Mouse (Mus musculus) stomach, embryonic 16.5 days (tissue): ENCODE measurements at regions not wholly inside any gene's neighbourhood (a gene's known extent, or its start where the extent isn't known, plus 50 kb on each side); places are given as distances from the start of the nearest gene placed in this dataset.

Source experiments
- ATAC-seq: fragments of 200-750 bp; cut with Nextera tagmentation; 2 replicates; pipeline ENCODE4 v1.8.0; 2017; ENCODE audit warnings: moderate number of reproducible peaks, moderate TSS enrichment; ENCODE audit not compliant: insufficient read depth, low FRiP score
- H3K27ac ChIP-seq: fragments of 300-500 bp; sonication (generic); 2 replicates; pipeline ENCODE4 v1.5.1; 2014; ENCODE audit warnings: low read length
- H3K27me3 ChIP-seq: fragments of 300-500 bp; sonication (generic); 2 replicates; pipeline ENCODE4 v1.6.1; 2014; ENCODE audit warnings: low read length, control low read depth, mixed read lengths; ENCODE audit not compliant: control insufficient read depth, insufficient read depth
- H3K36me3 ChIP-seq: fragments of 300-500 bp; sonication (generic); 2 replicates; pipeline ENCODE4 v1.6.1; 2014; ENCODE audit warnings: low read length; ENCODE audit not compliant: control insufficient read depth, insufficient read depth
- H3K4me1 ChIP-seq: fragments of 300-500 bp; sonication (generic); 2 replicates; pipeline ENCODE4 v1.6.1; 2014; ENCODE audit warnings: low read length, control low read depth, mixed read lengths; ENCODE audit not compliant: control insufficient read depth, insufficient read depth
- H3K4me2 ChIP-seq: fragments of 300-500 bp; sonication (generic); 2 replicates; pipeline ENCODE4 v1.6.1; 2014; ENCODE audit warnings: low read depth, low read length, mixed read lengths
- H3K4me3 ChIP-seq: fragments of 300-500 bp; sonication (generic); replicated peaks from 2 replicates; pipeline ENCODE4 v1.5.1; 2014; ENCODE audit warnings: mild to moderate bottlenecking, low read length
- H3K9ac ChIP-seq: fragments of 300-500 bp; sonication (generic); 2 replicates; pipeline ENCODE4 v1.6.1; 2014; ENCODE audit warnings: low read length
- H3K9me3 ChIP-seq: fragments of 300-500 bp; sonication (generic); replicated peaks from 2 replicates; pipeline ENCODE4 v1.6.1; 2016; ENCODE audit warnings: low read length, control low read depth; ENCODE audit not compliant: control insufficient read depth
- WGBS: fragments of 180-500 bp; shearing (Covaris S2); extraction: QIAGEN DNeasy Blood & Tissue Kit; methylation state at CpG from one replicate; pipeline ENCODE4 v1.1.7; 2014; 5-methylcytosine and 5-hydroxymethylcytosine counted together

DNA sequence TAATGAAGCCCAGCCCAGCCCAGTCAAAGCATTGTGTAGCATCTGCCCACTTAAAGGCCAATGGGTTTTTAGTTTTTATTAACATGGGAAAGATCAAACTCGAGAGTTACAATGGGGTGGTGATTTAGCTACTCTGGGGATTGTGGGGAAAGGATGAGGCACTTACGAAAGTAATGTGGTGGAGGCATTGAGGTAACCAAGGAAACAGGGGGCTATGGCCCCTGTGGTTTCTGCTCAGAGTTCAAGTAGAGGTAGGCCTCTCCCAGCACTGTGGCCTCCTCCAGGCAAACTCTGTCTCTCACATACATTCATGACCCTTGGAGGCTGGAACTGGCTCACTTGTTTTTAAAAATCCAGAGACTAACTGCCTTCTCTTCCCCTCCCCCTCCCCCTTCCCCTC is 128.4 kb downstream of the Utp6 start:
- H3K9me3 ChIP-seq = no peaks in the 10 kb centered on the region
- H3K36me3 ChIP-seq = no peaks in the 10 kb centered on the region
- no peak overlapping the region for H3K27ac ChIP-seq
- ATAC-seq = no peak
- H3K4me3 ChIP-seq = no peak overlapping the region
- no peak overlapping the region for H3K9ac ChIP-seq
- H3K27me3 ChIP-seq = no peaks in the 10 kb centered on the region
- peaks cover 10% of the 10 kb centered on the region for H3K4me1 ChIP-seq
- 58% methylated on average over 2 of the region's 2 CpGs for WGBS
- H3K4me2 ChIP-seq = no peak overlapping the region

DNA sequence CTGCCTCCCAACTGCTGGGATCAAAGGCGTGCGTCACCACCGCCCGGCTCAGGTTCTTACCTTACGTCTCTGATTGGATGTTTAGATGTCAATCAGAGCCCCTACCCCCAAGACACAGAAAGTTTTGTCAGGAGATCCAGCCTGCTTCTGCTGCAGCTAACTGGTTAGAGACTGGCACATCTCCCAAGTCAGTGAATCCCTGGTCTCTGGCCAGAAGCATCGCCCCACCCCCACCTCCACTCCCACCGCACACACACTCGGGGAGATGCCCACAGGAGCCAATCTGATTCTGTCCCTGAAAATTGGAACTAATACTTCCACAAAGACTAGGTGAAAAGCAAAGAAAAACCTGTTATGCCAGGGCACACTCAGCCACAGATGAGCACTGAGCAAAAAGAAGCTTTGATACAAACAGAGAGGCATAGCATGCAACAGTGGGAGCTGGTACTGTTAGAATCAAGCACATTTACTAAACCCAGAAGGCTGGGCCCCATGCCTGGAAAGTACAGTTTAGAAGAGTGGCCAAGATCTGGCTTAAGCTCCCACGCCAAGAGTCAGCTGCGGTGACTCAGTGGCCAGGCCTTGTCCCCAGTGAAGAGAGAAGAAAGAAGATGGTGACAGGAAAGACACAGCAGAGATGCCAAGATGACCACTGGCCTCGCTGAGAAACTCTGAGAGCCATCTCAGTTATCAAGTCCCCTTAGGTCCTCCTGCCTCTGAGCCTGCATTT is 130.4 kb downstream of the Utp6 start:
- no peak overlapping the region; the same call in 1 of the 2 replicates for H3K27ac ChIP-seq
- H3K4me3 ChIP-seq = no peak overlapping the region
- no peaks in the 10 kb centered on the region for H3K36me3 ChIP-seq
- ATAC-seq = no peak
- H3K9me3 ChIP-seq = 0 out of 2 replicates have a peak, but pooled peaks cover 3% of the 10 kb centered on the region
- no peaks in the 10 kb centered on the region for H3K27me3 ChIP-seq
- 88% methylated on average over 11 of the region's 11 CpGs for WGBS
- no peaks in the 10 kb centered on the region for H3K4me1 ChIP-seq
- H3K9ac ChIP-seq = no peak overlapping the region
- no peak overlapping the region for H3K4me2 ChIP-seq

DNA sequence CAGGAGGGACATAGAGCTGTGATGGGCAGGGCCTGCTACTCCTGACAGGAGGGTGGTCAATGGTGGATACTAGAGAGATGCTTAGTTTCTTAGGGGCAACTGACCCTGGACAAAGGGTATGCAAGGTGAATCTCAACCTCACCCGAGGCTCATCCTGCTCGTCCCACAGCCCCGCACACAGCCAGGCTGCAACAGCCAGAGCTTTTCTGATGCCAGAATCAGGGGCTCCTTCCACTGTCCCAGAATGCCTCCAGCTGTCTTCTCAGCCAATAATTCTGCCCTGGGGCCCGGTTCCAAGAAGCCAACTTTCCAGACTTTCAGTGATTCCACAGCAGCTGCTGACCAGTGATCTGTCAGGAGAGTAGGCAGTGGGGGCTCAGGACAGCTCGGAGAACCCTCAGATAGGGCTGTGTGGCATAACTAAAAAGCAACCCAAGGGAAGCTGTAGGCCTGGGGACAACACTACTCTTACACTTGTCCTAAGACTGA is 131.6 kb downstream of the Utp6 start:
- 0 out of 2 replicates have a peak, but pooled peaks cover 3% of the 10 kb centered on the region for H3K9me3 ChIP-seq
- no peaks in the 10 kb centered on the region for H3K4me1 ChIP-seq
- no peaks in the 10 kb centered on the region for H3K27me3 ChIP-seq
- H3K27ac ChIP-seq = no peak overlapping the region
- ATAC-seq = no peak
- no peak overlapping the region for H3K4me3 ChIP-seq
- no peak overlapping the region for H3K9ac ChIP-seq
- H3K4me2 ChIP-seq = no peak overlapping the region
- H3K36me3 ChIP-seq = no peaks in the 10 kb centered on the region
- 67% methylated on average over 5 of the region's 5 CpGs for WGBS

DNA sequence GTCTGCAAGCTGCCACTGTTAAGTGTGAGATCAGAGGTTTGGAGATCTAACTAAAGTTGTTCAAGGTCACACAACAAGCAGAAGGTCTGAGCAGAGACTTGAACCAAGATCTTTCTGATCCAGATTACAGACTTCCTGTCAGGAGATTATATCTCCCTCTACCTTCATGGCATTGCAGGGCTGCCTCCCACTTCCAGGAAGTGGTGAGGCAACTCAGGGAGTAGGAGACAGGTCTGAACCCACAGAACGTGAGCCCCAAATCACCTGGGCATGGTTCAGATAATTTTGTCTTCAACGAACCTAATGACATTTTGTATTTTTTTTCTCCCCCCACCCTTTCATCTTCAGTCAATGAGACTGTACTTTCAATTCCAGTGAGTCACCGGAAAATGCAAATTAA is 135.2 kb downstream of the Utp6 start:
- Histone ChIP-seq H3K36me3 (no peaks in the 10 kb centered on the region), H3K27ac (no peak overlapping the region), H3K4me3 (no peak overlapping the region), H3K9ac (no peak overlapping the region), H3K4me2 (no peak overlapping the region), H3K9me3 (0 out of 2 replicates have a peak, but pooled peaks cover 3% of the 10 kb centered on the region), H3K4me1 (no peaks in the 10 kb centered on the region), H3K27me3 (no peaks in the 10 kb centered on the region)
- no peak for ATAC-seq
- 87% methylated on average over 3 of the region's 3 CpGs for WGBS

DNA sequence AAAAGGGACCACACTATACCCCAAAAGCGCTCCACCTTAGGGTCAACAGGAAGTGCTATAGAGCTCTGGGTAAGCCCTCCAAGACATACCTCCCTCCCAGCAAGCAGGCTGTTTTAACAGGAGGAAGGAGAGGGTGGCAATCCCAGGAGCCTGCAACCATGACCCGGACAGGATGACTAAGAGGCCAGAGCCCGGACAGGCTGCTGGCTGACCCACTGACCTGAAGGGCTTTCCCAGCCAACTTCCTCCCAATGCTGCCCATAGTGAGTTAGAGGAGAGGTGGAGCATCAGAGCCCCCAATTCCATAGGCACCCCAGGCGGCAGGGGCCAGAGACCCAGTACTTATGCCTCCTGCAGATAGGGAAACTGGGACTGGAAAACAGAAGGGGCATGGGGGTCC is 136.3 kb downstream of the Utp6 start:
- H3K27ac ChIP-seq = no peak overlapping the region
- no peak overlapping the region for H3K4me3 ChIP-seq
- H3K27me3 ChIP-seq = no peaks in the 10 kb centered on the region
- H3K4me1 ChIP-seq = no peaks in the 10 kb centered on the region
- H3K9me3 ChIP-seq = 0 out of 2 replicates have a peak, but pooled peaks cover 3% of the 10 kb centered on the region
- H3K9ac ChIP-seq = no peak overlapping the region
- 73% methylated on average over 4 of the region's 4 CpGs for WGBS
- H3K36me3 ChIP-seq = no peaks in the 10 kb centered on the region
- no peak overlapping the region for H3K4me2 ChIP-seq
- no peak for ATAC-seq

DNA sequence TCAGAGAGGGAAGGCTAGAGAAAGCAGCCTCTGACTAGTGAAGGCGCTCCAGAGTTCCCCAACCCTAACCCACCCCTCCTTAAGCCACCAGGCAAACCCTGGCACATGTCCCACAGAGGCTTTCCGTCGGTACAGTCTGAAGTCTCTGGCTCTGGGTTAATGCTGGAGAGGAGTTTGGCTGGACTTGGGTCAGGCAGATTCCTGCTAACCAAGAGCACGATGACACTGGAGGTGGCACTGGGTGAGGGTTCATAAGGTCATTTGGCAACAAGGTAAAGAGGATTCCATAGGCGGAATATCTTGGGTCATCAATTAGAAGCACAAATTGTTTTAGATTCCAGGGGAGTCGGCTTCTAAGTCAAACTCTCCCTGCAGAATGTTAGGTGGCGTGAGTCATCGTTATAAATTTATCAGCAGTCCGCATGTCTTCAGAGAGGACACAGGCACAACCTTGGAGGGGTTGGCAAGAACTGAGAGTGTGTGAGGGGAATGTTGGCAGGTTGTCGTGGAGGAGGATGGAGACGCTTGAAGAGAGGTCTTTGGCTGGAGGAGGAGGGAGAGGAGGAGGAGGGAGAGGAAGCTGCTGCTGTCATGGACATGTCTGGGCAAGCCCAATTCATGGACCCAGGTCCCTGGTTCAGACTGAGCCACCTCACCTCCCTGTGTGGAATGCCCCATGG is 138.4 kb downstream of the Utp6 start:
- Histone ChIP-seq H3K4me3 (no peak overlapping the region), H3K4me1 (no peaks in the 10 kb centered on the region), H3K36me3 (no peaks in the 10 kb centered on the region), H3K27ac (no peak overlapping the region), H3K9ac (no peak overlapping the region), H3K9me3 (0 out of 2 replicates have a peak, but pooled peaks cover 3% of the 10 kb centered on the region), H3K27me3 (no peaks in the 10 kb centered on the region), H3K4me2 (no peak overlapping the region)
- 63% methylated on average over 11 of the region's 11 CpGs for WGBS
- ATAC-seq = no peak

DNA sequence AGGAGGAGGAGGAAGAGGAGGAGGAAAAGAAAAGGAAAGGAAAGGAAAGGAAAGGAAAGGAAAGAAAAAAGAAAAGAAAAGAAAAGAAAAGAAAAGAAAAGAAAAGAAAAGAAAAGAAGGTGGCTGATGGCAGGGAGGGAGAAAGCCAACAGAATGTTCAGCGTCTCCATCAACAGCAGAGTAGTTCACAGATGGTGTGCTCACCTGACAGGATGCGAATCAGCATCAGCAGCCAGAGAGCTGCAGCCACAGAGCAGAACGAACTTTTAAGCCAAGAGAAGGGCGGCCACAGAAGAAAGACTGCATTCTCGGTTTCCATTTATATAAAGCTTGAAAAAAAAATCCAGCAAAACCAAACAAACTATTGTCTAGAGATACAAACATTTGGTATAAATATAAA is 140.2 kb downstream of the Utp6 start:
- H3K27ac ChIP-seq = no peak overlapping the region
- no peak overlapping the region for H3K9ac ChIP-seq
- no peak overlapping the region for H3K4me3 ChIP-seq
- H3K36me3 ChIP-seq = no peaks in the 10 kb centered on the region
- ATAC-seq = no peak
- 69% methylated on average over 5 of the region's 5 CpGs for WGBS
- H3K4me2 ChIP-seq = no peak overlapping the region
- no peaks in the 10 kb centered on the region for H3K9me3 ChIP-seq
- no peaks in the 10 kb centered on the region for H3K27me3 ChIP-seq
- H3K4me1 ChIP-seq = no peaks in the 10 kb centered on the region

DNA sequence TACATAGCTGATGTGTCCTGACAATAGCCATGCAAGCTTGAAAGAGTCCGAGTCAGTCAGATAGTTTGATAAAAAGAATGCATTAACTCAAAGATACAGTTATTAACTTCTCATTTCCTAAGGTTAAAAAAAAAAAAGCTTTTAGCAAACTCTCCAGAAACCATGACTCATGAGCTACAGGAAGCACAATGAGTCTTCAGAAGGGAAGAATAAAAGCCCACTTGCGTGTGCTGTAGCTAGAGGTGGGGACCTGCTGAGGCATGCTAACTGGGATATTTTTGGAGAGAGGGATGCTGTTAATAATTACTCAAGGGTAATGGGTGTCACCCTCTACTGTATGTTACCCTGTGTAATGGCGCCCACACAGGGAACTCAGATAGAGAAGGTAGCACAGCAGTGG is 147.0 kb downstream of the Utp6 start:
- Histone ChIP-seq H3K27me3 (no peaks in the 10 kb centered on the region), H3K9me3 (peaks cover 3% of the 10 kb centered on the region; the same call in 1 of the 2 replicates), H3K9ac (no peak overlapping the region), H3K4me1 (no peaks in the 10 kb centered on the region), H3K4me2 (no peak overlapping the region), H3K27ac (no peak overlapping the region), H3K4me3 (no peak overlapping the region), H3K36me3 (no peaks in the 10 kb centered on the region)
- no peak for ATAC-seq
- WGBS = 78% methylated on average over 3 of the region's 3 CpGs

DNA sequence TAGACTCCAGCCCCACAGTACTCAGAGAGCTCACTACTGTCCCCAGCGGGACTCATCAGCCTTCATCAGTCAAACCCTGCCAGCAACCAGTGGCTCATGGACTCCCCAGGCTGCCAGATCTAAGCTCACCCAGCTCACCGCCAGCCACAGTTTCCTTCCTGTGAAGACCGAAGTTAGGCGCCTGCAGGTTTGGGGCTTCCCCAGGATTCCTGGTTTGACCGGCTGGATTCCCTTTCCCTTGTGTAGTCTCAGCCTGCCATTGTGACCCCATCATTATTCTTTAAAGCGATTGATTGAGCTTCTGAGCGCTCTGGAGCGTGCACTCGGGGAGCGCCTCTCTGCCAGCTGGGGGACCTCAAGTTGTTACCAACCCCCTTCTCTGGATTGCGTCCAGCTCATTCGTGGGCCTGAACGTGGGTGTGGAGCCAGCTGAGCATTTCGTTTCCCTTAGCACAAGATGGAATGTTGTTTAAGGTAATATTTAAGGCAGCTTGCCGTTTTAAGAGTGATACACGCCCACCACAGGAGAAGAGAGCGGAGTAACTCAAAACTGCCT is 155.2 kb downstream of the Utp6 start:
- Histone ChIP-seq H3K27me3 (no peaks in the 10 kb centered on the region), H3K9ac (no peak overlapping the region; the same call in 1 of the 2 replicates), H3K9me3 (0 out of 2 replicates have a peak, but pooled peaks cover 3% of the 10 kb centered on the region), H3K36me3 (no peaks in the 10 kb centered on the region), H3K27ac (peak overlapping the region; percentile 88), H3K4me2 (peak overlapping the region; percentile 26; the same call in 1 of the 2 replicates), H3K4me3 (no peak overlapping the region), H3K4me1 (peaks cover 40% of the 10 kb centered on the region)
- WGBS = 7% methylated on average over 17 of the region's 17 CpGs
- peak; percentile 36 for ATAC-seq
